Mouse (Mus musculus) adipose tissue, adult 10 weeks (tissue): ENCODE measurements around the gene Nr1h4. TPM values are rescaled to one million over a fixed set of nuclear protein-coding genes. Genes with fewer than 3 reads are reported as not detected.

Source experiments
- polyA plus RNA-seq: library from polyadenylated mRNA; stranded (reverse); fragments of 350-450 nt; fragmentation: Illumina TruSeq; extraction: RNeasy Lipid Tissue Mini Kit (QIAGEN cat#74804); gene quantifications from one replicate; pipeline ENCODE4 v1.2.3, GENCODE M21; 2014; ENCODE audit warnings: low read depth, low replicate concordance

Nr1h4 gene
- polyA plus RNA-seq: 1.0 TPM

GRCm38 (mm10) chr10:89532929-89533727, at the start of gene Nr1h4:
Nr1h4 (minus strand) TSS chr10:89533585.

DNA sequence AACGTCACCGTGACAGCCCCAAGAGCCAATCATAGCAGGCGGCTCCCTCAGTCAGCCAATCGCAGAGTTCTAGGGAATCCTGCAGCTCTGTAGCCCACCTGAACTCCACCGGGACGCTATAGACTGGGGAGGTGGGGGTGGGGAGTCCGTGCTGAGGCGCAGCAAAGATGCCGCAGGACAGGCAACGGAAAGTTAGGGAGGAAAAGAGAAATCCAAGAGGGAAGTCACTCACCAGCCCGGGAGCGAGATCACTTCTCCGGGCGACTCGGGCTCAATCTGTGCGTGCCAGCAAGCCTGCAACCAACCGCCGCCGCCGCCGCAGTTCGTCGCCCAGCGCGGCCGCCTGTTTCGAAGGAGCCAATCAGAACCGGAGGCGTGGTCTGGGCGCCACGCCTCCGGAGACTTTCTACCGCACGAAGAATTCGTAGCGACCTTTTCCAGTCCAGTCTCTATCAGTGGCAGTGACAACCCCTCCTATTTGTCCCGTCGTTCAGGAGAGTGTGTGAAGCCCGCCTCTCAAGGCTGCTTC, 89.7 kb downstream of the Nr1h4 start, which contains the start of gene Gas2l3:
Gas2l3 (minus strand) TSS at position 345 of the 529 bp plus-strand sequence.

Other genes starting within 250 kb of the Nr1h4 start
- not detected for gene Ano4, start 188.8 kb downstream of the Nr1h4 start, polyA plus RNA-seq
- 0.82 TPM for gene Gas2l3, start 89.6 kb downstream of the Nr1h4 start, polyA plus RNA-seq
- gene Slc17a8, start 87.7 kb upstream of the Nr1h4 start, polyA plus RNA-seq: 0.10 TPM
- gene Scyl2, start 152.7 kb upstream of the Nr1h4 start, polyA plus RNA-seq: 24.0 TPM
- gene Actr6, start 198.7 kb upstream of the Nr1h4 start, polyA plus RNA-seq: 17.0 TPM
- 36.8 TPM for gene Uhrf1bp1l, start 211.4 kb upstream of the Nr1h4 start, polyA plus RNA-seq